Comparison of ENCODE assay signal across 8 mouse cellular contexts in genomic region chr5:31295606-31296141, GRCm38 (mm10). TPM values are rescaled to one million over a fixed set of nuclear protein-coding genes. Genes with fewer than 3 reads are reported as not detected.
DNase-seq lines count a peak whose midpoint lies in the region; ATAC-seq lines count a peak whose summit lies in the region.

Gene Fndc4 (minus strand): TSS chr5:31296080.

- peak within 1 kb of the TSS in 1 of 2 experiments; percentile 28; a peak in 1 of 4 replicates for H3K27ac ChIP-seq in heart, embryonic 14.5 days (replicated peaks in 1 of 2; ENCODE audit: control insufficient read depth in 1 of 2, insufficient read depth in 1 of 2, low read depth in 2 of 2, low read length in 2 of 2)
- H3K27ac ChIP-seq in lung, embryonic 15.5 days: peak within 1 kb of the TSS; percentile 25

- WGBS in heart, embryonic 14.5 days: under 1% methylated on average over 43 of the region's 46 CpGs
- under 1% methylated on average over 44 of the region's 46 CpGs for WGBS in lung, embryonic 15.5 days

- no peaks in the 10 kb centered on the region for H3K9me3 ChIP-seq in heart, embryonic 14.5 days (ENCODE audit: control insufficient read depth, low read length)
- H3K9me3 ChIP-seq in lung, embryonic 15.5 days: no peaks in the 10 kb centered on the region

- peak within 1 kb of the TSS; percentile 70 to 80 for H3K4me3 ChIP-seq in heart, embryonic 14.5 days (ENCODE audit: control insufficient read depth in 1 of 2, insufficient read depth in 1 of 2, low read depth in 1 of 2, low read length in 2 of 2)
- H3K4me3 ChIP-seq in lung, embryonic 15.5 days: peak within 1 kb of the TSS; percentile 80

- peak within 1 kb of the TSS; percentile 98 for H3K4me2 ChIP-seq in heart, embryonic 14.5 days (ENCODE audit: low read length)
- H3K4me2 ChIP-seq in lung, embryonic 15.5 days: peak within 1 kb of the TSS; percentile 86

- ATAC-seq in heart, embryonic 14.5 days (ENCODE audit: insufficient number of reproducible peaks, insufficient read depth, low FRiP score, low read depth): peak; percentile 20; the same call in 1 of the 2 replicates
- ATAC-seq in lung, embryonic 15.5 days (ENCODE audit: borderline replicate concordance, extremely low read depth, low FRiP score, low TSS enrichment): peak; percentile 66

- peaks cover 5 to 16% of the 10 kb centered on the region in 2 experiments; a peak in 1 of 4 replicates for H3K4me1 ChIP-seq in heart, embryonic 14.5 days (ENCODE audit: control insufficient read depth in 2 of 2, insufficient read depth in 2 of 2, low read length in 2 of 2)
- H3K4me1 ChIP-seq in lung, embryonic 15.5 days: peaks cover 20% of the 10 kb centered on the region

- H3K9ac ChIP-seq in heart, embryonic 14.5 days (ENCODE audit: low read length): peak within 1 kb of the TSS; percentile 86
- H3K9ac ChIP-seq in lung, embryonic 15.5 days: peak within 1 kb of the TSS; percentile 78

- DNase-seq in urinary bladder, postnatal 14 days (ENCODE audit: low spot score): peak; percentile 11
- DNase-seq in urinary bladder, postnatal 10 days (ENCODE audit: low spot score): no peak
- peak; percentile 69 for DNase-seq in embryo, embryonic 10 days (ENCODE audit: low spot score)
- peak; percentile 39 to 57 for DNase-seq in layer of hippocampus, adult 18-20 months (ENCODE audit: low spot score in 2 of 2)
- DNase-seq in right cerebral cortex, postnatal 14 days: peak; percentile 62
- no peak for DNase-seq in thymus, postnatal 0 days (ENCODE audit: low spot score)

- 0 out of 2 replicates have a peak, but pooled peaks cover 3% of the 10 kb centered on the region for H3K27me3 ChIP-seq in heart, embryonic 14.5 days (ENCODE audit: control insufficient read depth, insufficient read depth, low read length)
- no peaks in the 10 kb centered on the region for H3K27me3 ChIP-seq in lung, embryonic 15.5 days

- peaks cover 11% of the 10 kb centered on the region; the same call in 1 of the 2 replicates for H3K36me3 ChIP-seq in heart, embryonic 14.5 days (ENCODE audit: control insufficient read depth, insufficient read depth, low read length)
- no peaks in the 10 kb centered on the region for H3K36me3 ChIP-seq in lung, embryonic 15.5 days

RNA-seq across cellular contexts. Expression of gene Fndc4, which starts in this region (rescaled TPM):
- 21.7 and 22.8 TPM in 2 replicates for polyA plus RNA-seq in heart, embryonic 14.5 days (2014; fragmentation: Nextera tagmentation; extraction: Ambion mirVana)
- total RNA-seq in layer of hippocampus, adult 18-20 months (2021): 100 to 1,000 TPM; 159 to 188 TPM
- 51.5 and 54.8 TPM in 2 replicates for polyA plus RNA-seq in lung, embryonic 15.5 days (2015; fragmentation: Nextera tagmentation; extraction: Ambion mirVana)
- polyA plus RNA-seq in thymus, postnatal 0 days (2015; fragmentation: Nextera tagmentation; extraction: Ambion mirVana): 2.0 and 2.5 TPM in 2 replicates

Comparison
In these comparisons a context has a peak if more than half of its experiments do, and no peak if none do; other contexts are left out.
1. DNase-seq: peak in urinary bladder, postnatal 14 days (single experiment), embryo, embryonic 10 days (single experiment), layer of hippocampus, adult 18-20 months (2 of 2) and right cerebral cortex, postnatal 14 days (single experiment); none in urinary bladder, postnatal 10 days (single experiment) and thymus, postnatal 0 days (single experiment).